Mouse (Mus musculus): Measurements from ENCODE around the gene Edc4. TPM values are rescaled to one million over a fixed set of nuclear protein-coding genes. Genes with fewer than 3 reads are reported as not detected.

Gene Edc4
- polyA plus RNA-seq, 1 experiment: 45.2 TPM

GRCm38 (mm10) chr8:105900941-105901616, 20.4 kb downstream of the Edc4 start:
- H3K9ac ChIP-seq (ENCODE audit: low read depth, poor library complexity, severe bottlenecking): peak overlapping the region; percentile 92
- H3K4me1 ChIP-seq (ENCODE audit: control insufficient read depth, insufficient read depth, low read length): no peaks in the 10 kb centered on the region
- H3K4me3 ChIP-seq (ENCODE audit: low read depth, low read length): peak overlapping the region; percentile 82
- H3K36me3 ChIP-seq (ENCODE audit: control insufficient read depth, insufficient read depth, low read length, poor library complexity, severe bottlenecking): peaks cover 3% of the 10 kb centered on the region; the same call in 1 of the 2 replicates
- H3K9me3 ChIP-seq (replicated peaks; ENCODE audit: control insufficient read depth, insufficient read depth, low read length, poor library complexity, severe bottlenecking): no peaks in the 10 kb centered on the region
- H3K27me3 ChIP-seq (ENCODE audit: control insufficient read depth, insufficient read depth, low read length, poor library complexity, severe bottlenecking): no peaks in the 10 kb centered on the region
- no peak for TF ChIP-seq CTCF (IDR thresholded peaks at IDR 0.05; ENCODE audit: low read depth, low read length)
- TF ChIP-seq POLR2A (IDR thresholded peaks at IDR 0.05; ENCODE audit: insufficient read depth, low read length): no peak
- TF ChIP-seq EP300 (IDR thresholded peaks at IDR 0.05; ENCODE audit: insufficient read depth, low read depth, low read length): no peak
- no peak overlapping the region for H3K27ac ChIP-seq (ENCODE audit: insufficient read depth, low read length)

GRCm38 (mm10) chr8:105919390-105919789, 38.7 kb downstream of the Edc4 start:
- H3K4me1 ChIP-seq (ENCODE audit: control insufficient read depth, insufficient read depth, low read length): no peaks in the 10 kb centered on the region
- TF ChIP-seq POLR2A (IDR thresholded peaks at IDR 0.05; ENCODE audit: insufficient read depth, low read length) (no peak), EP300 (IDR thresholded peaks at IDR 0.05; ENCODE audit: insufficient read depth, low read depth, low read length) (no peak), CTCF (IDR thresholded peaks at IDR 0.05; ENCODE audit: low read depth, low read length) (no peak)
- H3K9me3 ChIP-seq (replicated peaks; ENCODE audit: control insufficient read depth, insufficient read depth, low read length, poor library complexity, severe bottlenecking): no peaks in the 10 kb centered on the region
- no peak overlapping the region for H3K27ac ChIP-seq (ENCODE audit: insufficient read depth, low read length)
- H3K36me3 ChIP-seq (ENCODE audit: control insufficient read depth, insufficient read depth, low read length, poor library complexity, severe bottlenecking): peaks cover 12% of the 10 kb centered on the region
- H3K4me3 ChIP-seq (ENCODE audit: low read depth, low read length): no peak overlapping the region
- H3K27me3 ChIP-seq (ENCODE audit: control insufficient read depth, insufficient read depth, low read length, poor library complexity, severe bottlenecking): no peaks in the 10 kb centered on the region
- H3K9ac ChIP-seq (ENCODE audit: low read depth, poor library complexity, severe bottlenecking): no peak overlapping the region

- H3K9ac ChIP-seq (ENCODE audit: low read depth, poor library complexity, severe bottlenecking): no peak overlapping the region
- H3K9me3 ChIP-seq (replicated peaks; ENCODE audit: control insufficient read depth, insufficient read depth, low read length, poor library complexity, severe bottlenecking): no peaks in the 10 kb centered on the region
- no peak overlapping the region for H3K27ac ChIP-seq (ENCODE audit: insufficient read depth, low read length)
- H3K27me3 ChIP-seq (ENCODE audit: control insufficient read depth, insufficient read depth, low read length, poor library complexity, severe bottlenecking): no peaks in the 10 kb centered on the region
- H3K36me3 ChIP-seq (ENCODE audit: control insufficient read depth, insufficient read depth, low read length, poor library complexity, severe bottlenecking): no peaks in the 10 kb centered on the region; the same call in 1 of the 2 replicates
- H3K4me3 ChIP-seq (ENCODE audit: low read depth, low read length): no peak overlapping the region
- H3K4me1 ChIP-seq (ENCODE audit: control insufficient read depth, insufficient read depth, low read length): no peaks in the 10 kb centered on the region
- TF ChIP-seq CTCF (IDR thresholded peaks at IDR 0.05; ENCODE audit: low read depth, low read length) (no peak), POLR2A (IDR thresholded peaks at IDR 0.05; ENCODE audit: insufficient read depth, low read length) (no peak), EP300 (IDR thresholded peaks at IDR 0.05; ENCODE audit: insufficient read depth, low read depth, low read length) (no peak)
These were observed 44.4 kb downstream of the Edc4 start for GRCm38 (mm10) chr8:105925123-105925522.

- Histone ChIP-seq H3K27me3 (ENCODE audit: control insufficient read depth, insufficient read depth, low read length, poor library complexity, severe bottlenecking) (no peaks in the 10 kb centered on the region), H3K9ac (ENCODE audit: low read depth, poor library complexity, severe bottlenecking) (no peak overlapping the region), H3K4me1 (ENCODE audit: control insufficient read depth, insufficient read depth, low read length) (no peaks in the 10 kb centered on the region), H3K4me3 (ENCODE audit: low read depth, low read length) (no peak overlapping the region), H3K27ac (ENCODE audit: insufficient read depth, low read length) (no peak overlapping the region), H3K9me3 (replicated peaks; ENCODE audit: control insufficient read depth, insufficient read depth, low read length, poor library complexity, severe bottlenecking) (no peaks in the 10 kb centered on the region), H3K36me3 (ENCODE audit: control insufficient read depth, insufficient read depth, low read length, poor library complexity, severe bottlenecking) (no peaks in the 10 kb centered on the region)
- TF ChIP-seq POLR2A (IDR thresholded peaks at IDR 0.05; ENCODE audit: insufficient read depth, low read length): no peak
- TF ChIP-seq CTCF (IDR thresholded peaks at IDR 0.05; ENCODE audit: low read depth, low read length): peak; percentile 98
- TF ChIP-seq EP300 (IDR thresholded peaks at IDR 0.05; ENCODE audit: insufficient read depth, low read depth, low read length): peak; percentile 17; the same call in 1 of the 2 replicates
These were observed 49.9 kb downstream of the Edc4 start for GRCm38 (mm10) chr8:105930602-105931001.

GRCm38 (mm10) chr8:105931271-105931670, 50.6 kb downstream of the Edc4 start:
- no peaks in the 10 kb centered on the region for H3K36me3 ChIP-seq (ENCODE audit: control insufficient read depth, insufficient read depth, low read length, poor library complexity, severe bottlenecking)
- no peak overlapping the region for H3K4me3 ChIP-seq (ENCODE audit: low read depth, low read length)
- TF ChIP-seq EP300 (IDR thresholded peaks at IDR 0.05; ENCODE audit: insufficient read depth, low read depth, low read length) (no peak), POLR2A (IDR thresholded peaks at IDR 0.05; ENCODE audit: insufficient read depth, low read length) (no peak), CTCF (IDR thresholded peaks at IDR 0.05; ENCODE audit: low read depth, low read length) (no peak)
- H3K9ac ChIP-seq (ENCODE audit: low read depth, poor library complexity, severe bottlenecking): no peak overlapping the region
- H3K9me3 ChIP-seq (replicated peaks; ENCODE audit: control insufficient read depth, insufficient read depth, low read length, poor library complexity, severe bottlenecking): no peaks in the 10 kb centered on the region
- no peaks in the 10 kb centered on the region for H3K4me1 ChIP-seq (ENCODE audit: control insufficient read depth, insufficient read depth, low read length)
- H3K27me3 ChIP-seq (ENCODE audit: control insufficient read depth, insufficient read depth, low read length, poor library complexity, severe bottlenecking): no peaks in the 10 kb centered on the region
- H3K27ac ChIP-seq (ENCODE audit: insufficient read depth, low read length): no peak overlapping the region

- no peak for TF ChIP-seq CTCF (IDR thresholded peaks at IDR 0.05; ENCODE audit: low read depth, low read length)
- no peak for TF ChIP-seq POLR2A (IDR thresholded peaks at IDR 0.05; ENCODE audit: insufficient read depth, low read length)
- no peak for TF ChIP-seq EP300 (IDR thresholded peaks at IDR 0.05; ENCODE audit: insufficient read depth, low read depth, low read length)
- Histone ChIP-seq H3K9ac (ENCODE audit: low read depth, poor library complexity, severe bottlenecking) (no peak overlapping the region), H3K36me3 (ENCODE audit: control insufficient read depth, insufficient read depth, low read length, poor library complexity, severe bottlenecking) (no peaks in the 10 kb centered on the region), H3K4me1 (ENCODE audit: control insufficient read depth, insufficient read depth, low read length) (no peaks in the 10 kb centered on the region), H3K4me3 (ENCODE audit: low read depth, low read length) (no peak overlapping the region), H3K27ac (ENCODE audit: insufficient read depth, low read length) (no peak overlapping the region), H3K27me3 (ENCODE audit: control insufficient read depth, insufficient read depth, low read length, poor library complexity, severe bottlenecking) (no peaks in the 10 kb centered on the region), H3K9me3 (replicated peaks; ENCODE audit: control insufficient read depth, insufficient read depth, low read length, poor library complexity, severe bottlenecking) (no peaks in the 10 kb centered on the region)
These were observed 51.8 kb downstream of the Edc4 start for GRCm38 (mm10) chr8:105932525-105932924.
